Mouse (Mus musculus) spleen, adult 2 months (tissue): ENCODE measurements around the gene Mtmr10.

Experiments used
- CTCF ChIP-seq: fragments of 200-500 bp; IDR thresholded peaks from 2 replicates; pipeline ENCODE4 v1.5.1; 2011; ENCODE audit warnings: mild to moderate bottlenecking, inconsistent platforms; ENCODE audit not compliant: insufficient read depth, insufficient read length, insufficient replicate concordance; ENCODE audit errors: extremely low read depth
- POLR2A ChIP-seq: fragments of 200-500 bp; IDR thresholded peaks from 2 replicates; pipeline ENCODE4 v1.6.1; 2011; ENCODE audit warnings: low read depth, low read length, inconsistent platforms

GRCm38 (mm10) chr7:64331309-64331708 is 43.9 kb downstream of the Mtmr10 start:
- no peak for TF ChIP-seq CTCF
- no peak for TF ChIP-seq POLR2A
